In genomic region chr12:79906738-79907365, GRCm38 (mm10) we compare ENCODE assay signal across 8 mouse cellular contexts.
DNase-seq lines count a peak whose midpoint lies in the region; ATAC-seq and TF ChIP-seq lines count a peak whose summit lies in the region.

No protein-coding gene starts in this region.

- no peak for ATAC-seq in hindbrain, embryonic 16.5 days
- no peak; the same call in 1 of the 2 replicates for ATAC-seq in heart, postnatal 0 days (ENCODE audit: insufficient read depth, low read depth)
- ATAC-seq in liver, postnatal 0 days = no peak
- ATAC-seq in monocyte, adult 5-6 weeks (replicated peaks; ENCODE audit: insufficient number of reproducible peaks, low FRiP score, low TSS enrichment, poor library complexity, severe bottlenecking) = no peak
- no peak for ATAC-seq in midbrain, postnatal 0 days (ENCODE audit: low FRiP score)

- no peaks in the 10 kb centered on the region for H3K9me3 ChIP-seq in hindbrain, embryonic 10.5 days
- no peaks in the 10 kb centered on the region for H3K9me3 ChIP-seq in hindbrain, embryonic 16.5 days (ENCODE audit: control insufficient read depth, low read length)
- H3K9me3 ChIP-seq in heart, postnatal 0 days (replicated peaks; ENCODE audit: control insufficient read depth, low read length) = no peaks in the 10 kb centered on the region
- H3K9me3 ChIP-seq in liver, postnatal 0 days (ENCODE audit: low read length) = no peaks in the 10 kb centered on the region
- no peaks in the 10 kb centered on the region for H3K9me3 ChIP-seq in midbrain, postnatal 0 days (ENCODE audit: low read length)

- no peak overlapping the region for H3K9ac ChIP-seq in hindbrain, embryonic 16.5 days (ENCODE audit: low read depth, low read length)
- no peak overlapping the region for H3K9ac ChIP-seq in heart, postnatal 0 days (replicated peaks; ENCODE audit: low read depth, low read length)
- no peak overlapping the region for H3K9ac ChIP-seq in liver, postnatal 0 days (replicated peaks)
- H3K9ac ChIP-seq in midbrain, postnatal 0 days (replicated peaks; ENCODE audit: low read length, poor library complexity, severe bottlenecking) = no peak overlapping the region

- no peaks in the 10 kb centered on the region for H3K36me3 ChIP-seq in hindbrain, embryonic 10.5 days
- H3K36me3 ChIP-seq in hindbrain, embryonic 16.5 days (ENCODE audit: control insufficient read depth, insufficient read depth, low read length) = no peaks in the 10 kb centered on the region
- no peaks in the 10 kb centered on the region for H3K36me3 ChIP-seq in heart, postnatal 0 days (replicated peaks; ENCODE audit: control insufficient read depth, insufficient read depth, low read length)
- no peaks in the 10 kb centered on the region for H3K36me3 ChIP-seq in liver, postnatal 0 days (replicated peaks; ENCODE audit: insufficient read depth, low read length)
- H3K36me3 ChIP-seq in midbrain, postnatal 0 days (ENCODE audit: insufficient read depth, low read length) = no peaks in the 10 kb centered on the region

- peak overlapping the region; percentile 85 for H3K27ac ChIP-seq in hindbrain, embryonic 10.5 days
- no peak overlapping the region for H3K27ac ChIP-seq in hindbrain, embryonic 16.5 days (ENCODE audit: low read depth, low read length)
- H3K27ac ChIP-seq in heart, postnatal 0 days (ENCODE audit: low read depth) = peak overlapping the region; percentile 98
- H3K27ac ChIP-seq in liver, postnatal 0 days (ENCODE audit: low read depth) = peak overlapping the region; percentile 62; the same call in 1 of the 2 replicates
- H3K27ac ChIP-seq in midbrain, postnatal 0 days (ENCODE audit: low read depth, low read length) = no peak overlapping the region

- no peak for DNase-seq in hindbrain, embryonic 10.5 days (ENCODE audit: low spot score)
- DNase-seq in adrenal gland, postnatal 14 days = peak; percentile 64
- DNase-seq in heart, postnatal 0 days (ENCODE audit: low spot score) = no peak
- no peak for DNase-seq in liver, postnatal 0 days
- DNase-seq in left cerebral cortex, postnatal 36 days (ENCODE audit: low spot score in 2 of 2) = no peak
- DNase-seq in midbrain, postnatal 0 days (ENCODE audit: low spot score) = no peak

- H3K4me1 ChIP-seq in hindbrain, embryonic 10.5 days (replicated peaks) = peaks cover 76% of the 10 kb centered on the region
- H3K4me1 ChIP-seq in hindbrain, embryonic 16.5 days (ENCODE audit: control insufficient read depth, insufficient read depth, low read depth, low read length) = peaks cover 7% of the 10 kb centered on the region; the same call in 1 of the 2 replicates
- peaks cover 59% of the 10 kb centered on the region for H3K4me1 ChIP-seq in heart, postnatal 0 days (ENCODE audit: control insufficient read depth, insufficient read depth)
- peaks cover 22% of the 10 kb centered on the region for H3K4me1 ChIP-seq in liver, postnatal 0 days (ENCODE audit: insufficient read depth)
- H3K4me1 ChIP-seq in midbrain, postnatal 0 days (ENCODE audit: insufficient read depth, low read length) = 0 out of 2 replicates have a peak, but pooled peaks cover 4% of the 10 kb centered on the region

- peak; percentile 29; the same call in 1 of the 2 replicates for TF ChIP-seq EP300 in heart, postnatal 0 days (IDR thresholded peaks at IDR 0.05; ENCODE audit: low read depth)
- TF ChIP-seq EP300 in liver, postnatal 0 days (IDR thresholded peaks at IDR 0.05; ENCODE audit: low read depth) = no peak

- H3K27me3 ChIP-seq in hindbrain, embryonic 10.5 days (ENCODE audit: insufficient read depth, poor library complexity, severe bottlenecking) = peaks cover 3% of the 10 kb centered on the region; the same call in 1 of the 2 replicates
- H3K27me3 ChIP-seq in hindbrain, embryonic 16.5 days (replicated peaks; ENCODE audit: control insufficient read depth, insufficient read depth, low read length) = no peaks in the 10 kb centered on the region
- H3K27me3 ChIP-seq in heart, postnatal 0 days (ENCODE audit: control insufficient read depth, insufficient read depth, low read length) = no peaks in the 10 kb centered on the region
- H3K27me3 ChIP-seq in liver, postnatal 0 days (ENCODE audit: insufficient read depth, low read length) = no peaks in the 10 kb centered on the region
- H3K27me3 ChIP-seq in midbrain, postnatal 0 days (ENCODE audit: insufficient read depth, low read length) = no peaks in the 10 kb centered on the region

- WGBS in hindbrain, embryonic 10.5 days = 88% methylated on average over 10 of the region's 10 CpGs
- WGBS in hindbrain, embryonic 16.5 days = 84% methylated on average over 10 of the region's 10 CpGs
- 57% methylated on average over 10 of the region's 10 CpGs for WGBS in heart, postnatal 0 days
- WGBS in liver, postnatal 0 days (ENCODE audit: insufficient replicate concordance) = 65% methylated on average over 10 of the region's 10 CpGs
- 80% methylated on average over 10 of the region's 10 CpGs for WGBS in midbrain, postnatal 0 days

- no peak overlapping the region for H3K4me3 ChIP-seq in hindbrain, embryonic 10.5 days
- H3K4me3 ChIP-seq in hindbrain, embryonic 16.5 days (ENCODE audit: low read length) = no peak overlapping the region
- H3K4me3 ChIP-seq in heart, postnatal 0 days (ENCODE audit: low read depth, low read length) = no peak overlapping the region
- no peak overlapping the region for H3K4me3 ChIP-seq in liver, postnatal 0 days (ENCODE audit: low read depth, low read length)
- H3K4me3 ChIP-seq in midbrain, postnatal 0 days (ENCODE audit: low read depth, low read length) = no peak overlapping the region

- no peak overlapping the region for H3K4me2 ChIP-seq in hindbrain, embryonic 16.5 days (ENCODE audit: low read length)
- no peak overlapping the region for H3K4me2 ChIP-seq in heart, postnatal 0 days (ENCODE audit: low read depth, low read length)
- H3K4me2 ChIP-seq in liver, postnatal 0 days (ENCODE audit: low read depth, low read length) = no peak overlapping the region
- no peak overlapping the region for H3K4me2 ChIP-seq in midbrain, postnatal 0 days (ENCODE audit: low read depth, low read length, poor library complexity, severe bottlenecking)

- intact Hi-C loops in left cerebral cortex, postnatal 36 days (cut with DNase I) = no loop called here

- TF ChIP-seq CTCF in heart, postnatal 0 days (IDR thresholded peaks at IDR 0.05; ENCODE audit: low read depth) = no peak
- TF ChIP-seq CTCF in liver, postnatal 0 days (IDR thresholded peaks at IDR 0.05; ENCODE audit: low read depth) = no peak
- no peak for TF ChIP-seq CTCF in midbrain, postnatal 0 days (IDR thresholded peaks at IDR 0.05)

Comparison
In these comparisons a context has a peak if more than half of its experiments do, and no peak if none do; other contexts are left out.
1. H3K27ac ChIP-seq: peak in hindbrain, embryonic 10.5 days (single experiment), heart, postnatal 0 days (single experiment) and liver, postnatal 0 days (single experiment); none in hindbrain, embryonic 16.5 days (single experiment) and midbrain, postnatal 0 days (single experiment).